Mouse (Mus musculus) intestine, embryonic 15.5 days (tissue): ENCODE data around the gene Slc36a2. TPM values are rescaled to one million over a fixed set of nuclear protein-coding genes. Genes with fewer than 3 reads are reported as not detected.

Experiments
- polyA plus RNA-seq: library from polyadenylated mRNA; unstranded; fragments of >200 nt; fragmentation: Nextera tagmentation; extraction: Ambion mirVana; gene quantifications from 2 replicates; pipeline ENCODE4 v1.2.1, GENCODE M21; 2015

The Slc36a2 gene
- polyA plus RNA-seq, 1 experiment from 2014 or later = 0.31 TPM

Other genes starting within 250 kb of the Slc36a2 start
- 22.7 and 24.5 TPM in 2 replicates for gene Tnip1, start 222.2 kb downstream of the Slc36a2 start, polyA plus RNA-seq
- 261 and 262 TPM in 2 replicates for gene Anxa6, start 151.6 kb downstream of the Slc36a2 start, polyA plus RNA-seq
- gene Ccdc69, start 106.9 kb downstream of the Slc36a2 start, polyA plus RNA-seq = 2.0 and 2.6 TPM in 2 replicates
- gene Gm2a, start 87.0 kb downstream of the Slc36a2 start, polyA plus RNA-seq = 19.3 and 20.9 TPM in 2 replicates
- not detected in 2 replicates for gene Slc36a3, start 33.4 kb downstream of the Slc36a2 start, polyA plus RNA-seq
- gene Slc36a1, start 19.3 kb upstream of the Slc36a2 start, polyA plus RNA-seq = 2.4 and 2.8 TPM in 2 replicates
- gene Fat2, start 151.5 kb upstream of the Slc36a2 start, polyA plus RNA-seq = 0.05 and 0.14 TPM in 2 replicates
- gene Sparc, start 238.1 kb upstream of the Slc36a2 start, polyA plus RNA-seq = 1,532 and 1,545 TPM in 2 replicates